Mouse (Mus musculus): Measurements from ENCODE around the gene Kcne2. TPM values are rescaled to one million over a fixed set of nuclear protein-coding genes. Genes with fewer than 3 reads are reported as not detected.

The Kcne2 gene
- 1 to 10 TPM in 1 of 2 experiments, not detected in 1; 1.3 TPM for total RNA-seq (2021)
- long read RNA-seq, partial matches to known transcripts, result 0 of 2 reads
- long read RNA-seq, other reads (novel, unspliced or antisense), result 0 of 2 reads

DNA sequence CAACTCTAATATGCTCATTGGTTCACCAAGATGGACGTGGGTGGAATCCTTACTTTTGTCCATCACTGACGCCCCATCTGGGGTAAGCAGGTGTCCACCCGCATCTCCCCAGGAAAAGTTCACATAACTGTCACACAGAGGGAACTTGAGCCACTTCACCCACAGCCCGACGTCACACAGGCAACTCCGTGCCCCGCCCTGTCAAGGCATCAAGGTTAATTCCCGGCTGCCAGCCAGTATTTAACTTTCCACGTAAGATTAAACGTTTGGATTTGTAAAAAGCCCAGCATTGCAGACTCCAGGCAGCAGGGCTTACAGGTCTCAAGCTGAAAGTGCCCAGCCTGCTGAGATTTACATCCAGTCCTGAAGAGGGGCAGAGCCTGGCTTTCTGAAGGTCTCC, at the start of gene Kcne2:
Kcne2 (plus strand) TSS at position 289 of the 400 bp plus-strand sequence.
- no peak for DNase-seq (ENCODE audit: low spot score in 2 of 2)

DNA sequence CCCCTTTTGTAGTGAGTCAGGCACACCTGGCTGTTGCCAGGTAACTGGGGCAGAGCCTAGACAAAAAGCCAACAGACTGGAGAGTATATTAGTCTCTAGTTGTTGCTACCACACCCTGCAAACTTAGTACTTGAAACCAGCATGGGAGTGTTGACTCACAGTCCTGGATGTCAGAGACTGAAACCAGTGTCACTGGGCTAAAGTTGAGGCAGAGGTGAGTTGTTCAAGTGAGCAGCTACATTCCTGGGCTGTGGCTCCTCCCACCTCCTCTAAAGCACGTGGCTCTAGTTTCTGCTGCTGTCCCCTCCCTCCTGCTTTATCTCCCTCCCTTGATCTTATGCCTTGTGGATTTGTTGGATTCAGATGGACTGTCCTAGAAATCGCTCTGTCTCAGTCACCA, 46.3 kb upstream of the Kcne2 start:
- DNase-seq (ENCODE audit: low spot score in 2 of 2), result no peak

DNA sequence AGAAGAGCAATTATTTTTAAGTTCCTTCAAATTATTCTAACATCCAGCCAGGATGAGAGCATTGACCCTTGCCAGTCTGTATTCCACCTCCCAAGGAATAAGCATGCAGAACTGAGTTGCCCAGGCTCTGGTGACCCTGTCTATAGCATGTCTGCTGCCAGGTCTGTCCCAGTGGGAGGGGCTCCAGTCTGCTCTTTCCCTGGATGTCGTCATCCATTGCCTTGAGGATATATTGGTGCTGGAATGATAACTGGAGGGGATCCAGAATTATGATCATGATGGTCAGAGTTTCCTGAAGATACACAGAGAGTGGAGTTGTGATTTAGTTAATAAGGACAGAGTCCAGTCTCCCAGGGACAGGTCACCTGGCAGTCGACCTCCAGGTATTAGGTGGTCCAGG, 45.2 kb upstream of the Kcne2 start:
- no peak for DNase-seq (ENCODE audit: low spot score in 2 of 2)

DNA sequence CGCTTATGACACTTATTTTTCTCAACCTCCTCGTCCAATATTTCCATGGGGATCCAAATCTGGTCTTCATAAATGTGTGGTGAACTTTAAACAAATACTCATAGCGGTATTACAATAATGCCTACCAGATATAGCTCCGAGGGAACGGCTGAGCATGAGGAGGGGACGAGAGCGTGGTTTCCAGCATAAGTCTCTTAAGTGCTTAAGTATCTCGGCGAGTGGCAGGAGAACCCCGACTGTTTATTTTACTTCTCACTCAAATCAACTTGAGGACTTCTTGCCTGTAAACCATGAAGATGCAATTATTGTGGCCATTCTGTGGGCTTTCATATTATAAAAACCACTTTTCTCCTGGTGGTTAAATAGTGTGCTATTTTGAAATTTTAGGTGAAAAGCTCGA, 44.5 kb upstream of the Kcne2 start:
- no peak for DNase-seq (ENCODE audit: low spot score in 2 of 2)

DNA sequence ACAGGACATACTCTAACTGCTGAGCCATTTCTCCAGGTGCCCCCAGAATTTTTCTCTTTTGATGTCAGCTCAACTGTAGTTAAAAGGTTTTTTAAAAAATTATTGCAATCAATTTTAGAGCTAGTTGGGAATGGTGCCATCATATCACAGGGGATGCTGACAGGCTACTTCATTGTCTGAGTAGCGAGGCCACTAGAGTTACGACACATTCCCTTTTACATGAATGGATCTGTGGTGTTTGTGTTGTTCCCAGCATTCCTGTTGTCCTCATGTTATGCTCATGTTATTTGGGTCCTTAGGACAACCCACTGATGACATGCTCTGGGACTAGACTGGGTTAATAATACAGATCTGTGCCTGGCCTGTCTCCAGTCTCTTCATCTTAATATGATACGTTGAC, 42.5 kb upstream of the Kcne2 start:
- no peak for DNase-seq (ENCODE audit: low spot score in 2 of 2)

DNA sequence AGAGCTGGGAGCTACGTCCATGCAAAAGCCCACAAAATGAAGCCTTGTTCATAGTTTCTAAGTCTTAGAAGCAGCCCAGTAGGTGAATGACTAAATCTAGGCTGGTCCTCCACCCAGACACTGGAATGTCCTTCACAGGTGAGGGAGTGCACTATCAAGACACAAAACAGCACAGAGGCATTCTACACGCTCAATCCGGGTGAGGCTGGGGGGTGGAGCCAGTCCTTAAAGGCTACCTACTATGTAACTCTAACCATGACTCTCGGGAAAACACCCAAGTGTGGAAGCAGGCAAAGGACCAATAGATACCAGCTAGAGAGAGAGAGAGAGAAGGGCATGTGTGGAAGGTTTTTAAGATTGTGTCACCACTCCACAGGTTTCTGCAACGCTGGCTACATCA, 41.7 kb upstream of the Kcne2 start:
- DNase-seq (ENCODE audit: low spot score in 2 of 2), result no peak

DNA sequence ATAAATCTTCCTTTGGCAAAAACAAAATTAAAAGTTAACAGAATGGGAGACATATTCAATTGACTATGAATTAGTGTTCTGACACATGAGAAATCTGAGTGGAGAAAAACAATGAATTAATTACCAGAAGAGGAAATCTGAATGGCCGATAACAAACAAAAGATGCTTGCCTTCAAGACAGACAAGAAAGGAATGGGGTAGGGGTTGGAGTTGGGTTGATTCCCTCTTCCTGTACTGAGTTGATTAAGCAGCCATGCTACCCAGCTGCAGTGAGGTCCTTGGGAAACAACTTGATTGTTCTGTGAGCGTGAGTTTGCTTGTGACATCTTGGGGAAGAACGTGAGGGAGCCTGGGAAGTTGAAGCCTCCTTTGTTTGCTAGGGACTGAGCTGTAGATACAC, 37.9 kb upstream of the Kcne2 start:
- DNase-seq (ENCODE audit: low spot score in 2 of 2), result no peak

DNA sequence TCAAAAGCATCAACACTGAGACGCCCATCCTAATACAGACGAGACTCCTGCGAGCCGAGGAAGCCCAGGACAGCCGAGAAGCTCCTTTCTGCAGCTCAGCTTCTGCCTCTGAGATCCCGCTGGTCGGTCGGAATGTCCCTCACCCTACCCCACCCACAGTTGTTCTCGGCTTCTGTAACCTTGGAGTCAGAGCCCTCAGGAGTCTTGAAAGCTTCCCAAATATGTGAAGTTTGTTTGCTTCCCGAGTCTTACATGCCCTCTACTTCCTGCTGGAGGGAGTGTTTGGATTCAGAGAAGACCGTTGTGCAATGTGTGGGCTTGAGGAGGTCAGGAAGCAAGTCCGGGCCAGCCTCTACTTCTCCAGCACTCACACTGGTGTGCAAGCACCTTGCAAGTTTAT, 24.3 kb upstream of the Kcne2 start:
- no peak for DNase-seq (ENCODE audit: low spot score in 2 of 2)

DNA sequence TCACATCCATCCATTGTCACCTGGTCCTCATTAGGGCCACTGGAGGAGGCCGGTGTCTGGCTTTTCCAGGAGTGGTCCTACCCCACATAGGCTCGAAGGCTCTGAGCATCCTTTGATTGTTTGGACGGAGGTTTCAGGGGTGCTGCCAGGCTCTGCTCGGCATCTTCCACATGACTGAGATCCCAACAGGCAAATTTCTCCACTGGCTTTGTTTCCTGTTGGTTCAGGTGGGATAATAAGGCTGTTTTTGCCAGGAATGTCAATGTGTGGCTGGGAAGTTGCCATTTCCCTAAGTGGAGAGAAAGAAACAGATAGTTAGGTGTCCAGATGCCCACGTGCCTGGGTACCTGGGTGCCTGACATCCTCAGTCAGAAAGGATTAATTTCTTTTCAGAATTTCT, 17.7 kb upstream of the Kcne2 start:
- no peak for DNase-seq (ENCODE audit: low spot score in 2 of 2)

DNA sequence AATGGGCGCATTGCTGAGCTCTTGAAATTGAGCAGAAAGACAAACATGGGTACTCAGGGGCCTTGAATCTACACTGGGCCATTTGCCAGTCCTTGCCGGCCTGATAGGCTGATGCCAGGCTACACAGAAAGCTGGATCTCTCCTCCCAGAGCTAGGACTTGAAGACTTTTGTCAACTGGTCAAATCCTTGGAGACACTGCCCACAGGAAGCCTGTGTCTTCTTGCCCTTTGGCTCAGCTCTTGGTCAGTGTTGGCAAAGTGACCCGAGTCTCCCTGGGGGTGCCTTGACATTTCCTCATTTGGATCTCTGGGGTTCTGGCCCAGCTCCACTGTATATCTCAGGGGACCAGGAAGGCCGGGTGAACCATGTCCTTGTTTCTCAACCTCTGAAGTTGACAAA, 16.7 kb upstream of the Kcne2 start:
- no peak for DNase-seq (ENCODE audit: low spot score in 2 of 2)

DNA sequence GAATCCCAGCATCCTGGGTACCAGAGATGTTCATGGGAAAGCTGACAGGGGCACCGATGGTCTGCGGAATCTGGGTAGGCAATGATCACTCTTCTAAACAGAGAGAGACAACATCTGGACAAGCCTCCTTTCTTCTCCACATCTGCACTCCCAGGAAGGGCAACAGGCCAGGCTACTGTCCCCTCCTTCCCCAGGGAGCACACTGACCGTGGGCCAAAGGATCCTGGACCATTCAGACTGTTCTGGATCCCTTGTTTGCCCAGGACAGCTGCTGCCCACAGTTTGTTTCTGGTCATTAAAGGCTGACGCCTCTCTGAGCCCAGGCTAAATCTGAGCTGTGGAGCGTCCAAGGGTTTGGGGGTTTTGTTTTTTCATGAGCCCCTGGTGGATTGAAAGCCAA, 9.5 kb upstream of the Kcne2 start:
- no peak for DNase-seq (ENCODE audit: low spot score in 2 of 2)

DNA sequence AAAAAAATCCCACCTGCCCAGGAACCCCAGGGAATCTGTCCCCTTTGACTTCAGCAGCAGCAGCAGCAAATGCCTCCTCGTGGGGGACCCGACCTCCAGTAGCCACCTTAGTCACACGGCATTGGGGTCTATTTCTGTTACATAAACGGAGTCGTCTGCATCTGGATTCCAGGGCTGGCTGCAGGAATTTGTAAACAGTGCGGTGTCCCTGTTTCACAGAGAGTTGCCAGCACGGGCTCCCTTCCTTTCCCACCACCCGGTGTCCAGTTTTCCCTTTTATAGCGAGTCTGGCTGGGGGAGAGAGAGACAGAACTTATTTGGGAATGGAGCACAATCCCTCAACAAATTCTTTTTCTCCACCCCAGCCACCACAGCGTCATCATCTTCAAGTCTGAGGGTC, 7.1 kb upstream of the Kcne2 start:
- no peak for DNase-seq (ENCODE audit: low spot score in 2 of 2)

DNA sequence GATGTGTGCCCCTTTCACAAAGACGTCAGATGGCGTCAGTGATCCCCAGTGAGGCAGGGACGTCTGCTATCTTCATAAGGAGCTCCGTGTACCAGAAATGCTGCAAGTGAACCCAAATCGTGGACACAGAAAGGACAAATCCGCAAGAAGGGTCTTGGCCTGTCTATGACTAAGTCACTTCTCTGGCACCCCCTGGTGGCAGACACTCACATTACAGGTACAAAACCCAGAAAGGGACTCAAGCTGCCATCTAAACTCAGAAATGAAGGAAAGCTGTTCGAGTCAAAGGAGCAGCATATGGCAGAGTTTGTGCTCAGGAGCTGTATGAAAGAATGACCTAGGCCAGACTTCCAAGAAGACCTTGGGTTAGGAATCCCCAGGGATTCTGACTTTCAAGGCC, 5.6 kb upstream of the Kcne2 start:
- DNase-seq (ENCODE audit: low spot score in 2 of 2), result peak; percentile 75 to 92

DNA sequence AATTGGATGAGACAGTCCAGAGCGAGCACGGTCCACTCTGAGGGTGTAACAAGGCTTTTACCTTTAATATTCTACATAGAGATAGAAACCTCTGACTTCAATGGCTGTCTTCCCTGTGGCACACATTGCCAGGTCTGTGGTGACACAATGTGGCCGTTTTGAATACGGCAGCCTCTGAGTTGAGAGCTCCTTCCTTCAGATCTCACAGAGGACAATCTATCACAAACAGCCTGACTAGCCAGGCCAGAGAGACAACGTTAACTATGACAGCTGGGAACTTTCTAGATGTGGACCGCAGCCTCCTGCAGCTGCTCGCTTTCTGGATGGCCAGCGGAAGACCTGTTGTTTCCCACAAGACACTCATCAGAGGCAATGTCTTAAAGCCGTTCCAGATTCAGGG, 3.4 kb upstream of the Kcne2 start:
- DNase-seq (ENCODE audit: low spot score in 2 of 2), result peak in 1 of 2 experiments; percentile 41

DNA sequence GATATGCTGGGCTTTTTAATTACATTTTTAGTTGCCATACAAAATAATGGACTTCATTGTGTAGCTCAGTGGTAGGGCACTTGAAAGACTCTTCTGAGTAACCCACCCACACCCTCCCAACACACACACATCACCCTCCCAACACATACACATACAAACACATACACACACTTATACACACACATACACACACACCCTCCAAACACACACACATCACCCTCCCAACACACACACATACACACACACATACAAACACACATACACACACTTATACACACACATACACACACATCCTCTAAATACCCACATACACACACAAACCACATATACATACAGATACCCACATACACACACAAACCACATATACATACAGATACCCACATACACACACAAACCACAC, 2.1 kb upstream of the Kcne2 start:
- DNase-seq (ENCODE audit: low spot score in 2 of 2), result no peak

DNA sequence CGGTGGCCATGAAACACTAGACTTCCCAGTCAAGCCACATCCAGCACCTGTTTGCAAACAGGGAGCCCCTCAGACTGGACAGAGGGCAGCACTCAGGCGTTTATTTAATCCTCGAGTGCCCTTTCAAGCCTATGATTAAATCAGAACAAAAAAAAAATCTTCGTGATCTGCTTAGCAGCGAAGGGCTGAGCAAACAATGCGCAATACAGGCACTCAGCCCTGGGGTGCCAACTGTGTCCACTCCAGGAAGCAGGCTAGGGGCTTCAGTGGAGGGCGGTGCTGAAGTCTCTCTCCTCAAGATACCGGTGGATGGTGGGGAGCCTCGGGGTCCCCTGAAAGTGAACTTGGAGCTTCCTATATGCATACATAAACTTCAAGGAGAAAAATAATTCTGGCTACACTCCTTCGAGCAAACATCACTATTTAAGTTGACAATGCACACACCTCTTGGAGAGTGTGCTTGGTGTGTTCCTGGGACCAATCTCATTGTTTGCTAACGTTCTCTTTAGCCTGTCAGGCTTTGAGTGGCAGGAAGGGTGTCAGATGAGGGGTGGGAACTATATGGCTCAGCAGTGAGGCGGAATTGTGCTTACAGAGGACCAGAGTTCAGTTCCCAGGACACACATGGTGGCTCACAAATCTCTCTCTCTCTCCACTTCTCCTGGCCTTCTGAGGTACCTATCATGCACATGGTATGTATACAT, 2.2 kb downstream of the Kcne2 start:
- DNase-seq (ENCODE audit: low spot score in 2 of 2), result no peak

DNA sequence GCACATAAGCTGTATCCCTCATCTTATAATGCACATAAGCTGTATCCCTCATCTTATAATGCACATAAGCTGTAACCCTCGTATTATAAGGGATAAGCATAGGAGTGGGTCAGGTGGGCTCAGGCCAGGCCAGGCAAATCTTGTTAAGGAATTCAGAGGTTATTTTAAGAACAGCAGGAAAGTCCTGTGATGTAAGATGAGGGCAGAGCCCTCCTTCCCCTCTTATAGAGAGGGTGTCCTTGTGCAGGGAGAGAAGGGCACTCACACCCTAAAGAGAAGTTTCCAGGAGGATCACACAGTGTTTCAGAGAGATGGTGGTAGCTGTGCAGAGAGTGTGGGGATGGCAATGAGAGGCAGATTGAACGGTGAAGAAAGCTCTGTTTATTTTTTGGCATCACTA, 3.1 kb downstream of the Kcne2 start:
- DNase-seq (ENCODE audit: low spot score in 2 of 2), result no peak

DNA sequence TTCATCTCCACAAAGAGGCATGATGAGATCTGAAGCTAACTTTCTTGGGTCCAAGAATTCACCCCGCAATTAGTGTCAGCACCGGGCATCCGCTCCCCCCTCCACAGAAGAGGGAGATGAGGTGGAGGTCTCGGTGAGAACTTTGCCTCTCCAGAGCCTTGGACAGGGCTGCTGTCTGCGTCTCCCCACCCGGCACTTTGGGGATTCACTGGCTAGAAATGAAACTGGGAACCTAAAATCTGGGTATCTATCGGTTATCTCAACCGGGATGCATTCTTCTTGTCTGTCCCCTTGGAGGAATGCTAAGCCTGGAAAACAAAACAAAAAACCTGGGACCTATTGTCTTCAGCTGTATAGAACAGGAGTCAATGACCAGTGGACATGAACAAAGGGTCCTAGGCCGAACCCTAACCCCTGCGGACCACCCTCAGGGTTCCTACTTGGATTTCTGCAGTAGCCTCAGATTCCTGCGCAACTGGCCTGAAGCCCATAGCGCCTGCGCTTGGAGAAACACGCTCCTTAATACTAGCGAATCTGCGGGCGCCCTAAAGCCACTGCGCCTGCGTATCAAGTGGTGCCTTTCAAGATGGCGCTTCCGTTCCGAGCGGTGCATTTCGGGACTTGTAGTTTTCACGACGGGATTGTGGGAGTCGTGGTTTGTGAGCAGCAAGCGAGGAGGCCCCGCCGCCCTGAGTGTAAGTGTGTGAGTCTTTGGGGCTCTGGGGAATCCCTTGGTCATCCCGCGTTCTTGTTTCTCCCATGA, 8.6 kb downstream of the Kcne2 start, which contains the start of gene Smim11:
Smim11 (plus strand) TSS at position 638 of the 763 bp plus-strand sequence.
- peak; percentile 94 to 98 for DNase-seq (ENCODE audit: low spot score in 2 of 2)

DNA sequence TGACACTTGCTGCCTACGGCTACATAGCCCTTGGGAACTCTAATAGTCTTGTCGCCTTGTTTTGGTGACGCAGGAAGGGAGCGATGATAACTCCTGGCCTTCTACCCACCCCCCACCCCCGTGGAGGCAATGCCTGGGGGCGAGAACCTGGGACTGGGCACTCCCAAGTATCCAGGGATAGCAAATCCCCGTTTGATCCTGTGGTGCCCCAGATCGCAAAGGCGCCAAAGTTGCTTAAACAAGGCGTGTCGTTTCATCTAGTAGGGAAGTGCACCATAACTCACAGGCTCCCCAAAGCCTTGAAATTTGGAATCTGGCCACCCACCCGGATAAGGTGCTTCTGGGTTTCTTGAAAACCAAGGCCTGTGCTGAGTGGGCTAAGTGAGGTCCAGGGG, 9.2 kb downstream of the Kcne2 start:
- no peak for DNase-seq (ENCODE audit: low spot score in 2 of 2)

DNA sequence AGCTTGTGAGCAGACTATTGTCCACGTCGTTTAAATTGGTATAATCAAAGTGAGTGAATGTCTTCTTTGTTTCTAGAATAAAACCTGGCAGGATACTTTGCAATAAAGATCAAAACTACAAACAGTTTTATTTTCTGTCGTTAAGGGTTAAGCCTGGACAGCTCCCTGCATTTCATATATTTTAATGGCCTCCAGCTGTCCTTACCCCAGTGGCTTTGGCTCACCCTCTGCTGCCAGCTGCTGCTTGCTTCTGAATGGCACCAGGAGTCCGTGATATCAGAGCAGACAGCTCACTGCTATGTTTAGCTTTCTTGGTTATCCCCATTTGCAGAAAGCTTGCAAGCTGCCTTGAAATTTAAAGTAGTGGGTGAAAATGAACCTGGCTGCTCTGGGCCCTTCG, 9.8 kb downstream of the Kcne2 start:
- DNase-seq (ENCODE audit: low spot score in 2 of 2), result no peak

DNA sequence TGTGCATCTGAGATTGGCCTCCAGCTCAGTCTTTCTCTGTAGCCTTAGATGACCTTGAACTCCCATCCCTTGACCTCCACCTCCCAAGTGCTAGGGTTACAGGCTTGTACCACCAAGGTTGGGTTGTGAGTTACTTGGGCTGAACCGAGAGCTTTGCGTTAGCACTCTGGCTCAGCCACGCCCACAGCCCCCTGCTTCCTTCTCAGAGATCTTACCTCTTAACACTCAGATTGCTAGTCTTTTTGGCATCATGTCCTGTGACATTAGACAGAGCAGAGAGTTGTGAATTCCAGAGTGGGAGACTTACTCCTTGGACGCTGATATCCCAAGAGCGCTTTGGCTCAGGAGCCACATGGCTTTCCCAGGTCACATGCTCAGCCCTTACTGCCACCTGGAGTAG, 10.3 kb downstream of the Kcne2 start:
- DNase-seq (ENCODE audit: low spot score in 2 of 2), result no peak

DNA sequence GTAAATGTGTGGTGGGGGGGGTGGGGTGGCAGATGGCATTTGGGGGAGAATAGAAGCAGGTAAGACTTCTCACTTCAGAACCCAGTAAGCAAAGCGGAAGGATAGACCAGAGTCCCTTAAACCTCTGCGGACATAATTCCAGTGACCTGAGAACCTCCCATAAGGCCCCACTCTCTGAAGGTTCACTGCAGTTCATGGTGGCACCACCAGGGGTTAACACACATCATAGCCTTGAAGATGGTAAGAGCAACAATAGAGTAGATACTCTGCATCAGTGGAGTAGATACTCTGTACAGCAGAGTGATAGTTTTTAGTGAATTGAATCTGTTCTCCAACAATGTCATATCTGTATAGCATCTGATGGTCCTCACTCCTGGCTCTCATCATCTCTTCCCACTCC, 13.3 kb downstream of the Kcne2 start:
- DNase-seq (ENCODE audit: low spot score in 2 of 2), result no peak

DNA sequence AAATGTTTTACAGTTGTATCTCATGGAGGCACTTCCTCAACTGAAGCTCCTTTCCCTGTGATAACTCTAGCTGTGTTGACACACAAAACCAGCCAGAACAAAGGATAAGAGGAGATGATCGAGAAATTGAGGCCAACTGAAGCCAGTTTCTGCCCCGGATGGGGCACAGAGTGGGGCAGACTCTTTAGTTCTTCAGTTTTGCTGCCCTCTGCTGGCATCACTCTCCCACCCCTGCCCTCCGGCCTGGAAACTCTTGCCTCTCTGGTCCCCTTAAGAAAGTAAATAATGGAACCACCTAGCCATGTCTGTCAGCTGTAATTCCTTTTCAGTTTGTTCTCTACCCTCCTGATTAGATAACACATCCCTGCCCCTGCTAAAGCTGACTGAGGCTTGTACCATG, 15.8 kb downstream of the Kcne2 start:
- no peak for DNase-seq (ENCODE audit: low spot score in 2 of 2)

Measured in layer of hippocampus, adult 18-20 months (tissue).